Comparison of ENCODE assay signal across 24 mouse cellular contexts in the genomic region with DNA sequence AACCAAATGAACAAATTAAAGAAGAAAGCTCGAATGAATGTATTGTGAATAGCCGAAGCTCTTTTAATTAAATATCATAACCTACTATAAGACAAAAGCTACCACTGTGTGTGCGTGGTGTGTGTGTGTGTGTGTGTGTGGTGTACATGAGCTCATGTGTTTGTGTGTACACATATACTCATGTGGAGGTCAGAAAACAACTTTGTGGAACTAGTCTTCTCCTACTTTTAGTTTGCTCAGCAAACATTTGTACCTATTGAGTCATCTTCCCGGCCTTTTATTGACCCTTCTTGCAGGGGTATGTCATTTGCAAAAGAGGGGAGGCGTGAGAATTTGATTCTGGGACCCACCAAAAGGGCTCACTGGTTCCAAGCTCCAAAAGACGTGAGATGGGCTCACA. TPM values are rescaled to one million over a fixed set of nuclear protein-coding genes. Genes with fewer than 3 reads are reported as not detected.
A peak's percentile ranks its signal among the peaks of the same experiment; 100 is the strongest.
DNase-seq lines count a peak whose midpoint lies in the region; ATAC-seq and TF ChIP-seq lines count a peak whose summit lies in the region.
"Had no signal": no experiment of that assay in that cellular context is flagged by ENCODE, and none has a peak within 500 bp of the region (broad histone marks: within the 10 kb centered on the region; RNA-seq: fewer than 3 reads in every experiment).

No protein-coding gene starts in this region.

- no peaks in the 10 kb centered on the region for H3K9me3 ChIP-seq in heart, embryonic 10.5 days
- H3K9me3 ChIP-seq in heart, postnatal 0 days (replicated peaks; ENCODE audit: control insufficient read depth, low read length), result no peaks in the 10 kb centered on the region
- H3K9me3 ChIP-seq in liver, embryonic 13.5 days (replicated peaks), result no peaks in the 10 kb centered on the region
- H3K9me3 ChIP-seq: embryonic facial prominence, embryonic 15.5 days; hindbrain, embryonic 13.5 days; midbrain, embryonic 13.5 days had no signal

- no peak overlapping the region for H3K9ac ChIP-seq in heart, postnatal 0 days (replicated peaks; ENCODE audit: low read depth, low read length)
- H3K9ac ChIP-seq in liver, embryonic 13.5 days, result peak overlapping the region; percentile 11; the same call in 1 of the 2 replicates
- H3K9ac ChIP-seq: embryonic facial prominence, embryonic 15.5 days; hindbrain, embryonic 13.5 days; liver, embryonic 14.5 days; midbrain, embryonic 13.5 days had no signal

- WGBS in heart, embryonic 10.5 days, result 79% methylated on average over 6 of the region's 6 CpGs
- WGBS in heart, postnatal 0 days, result 79% methylated on average over 6 of the region's 6 CpGs
- WGBS in liver, embryonic 13.5 days (ENCODE audit: insufficient replicate concordance), result 61% methylated on average over 6 of the region's 6 CpGs

- intact Hi-C loops in heart, postnatal 25 days (cut with DNase I), result no loop called here

- ATAC-seq in heart, postnatal 0 days (ENCODE audit: insufficient read depth, low read depth), result no peak
- ATAC-seq in liver, embryonic 13.5 days (ENCODE audit: low read depth), result 0 out of 2 replicates have a peak, but pooled peaks have one; percentile 8
- ATAC-seq: forebrain, embryonic 16.5 days; midbrain, embryonic 13.5 days had no signal

- TF ChIP-seq EP300 in heart, postnatal 0 days (IDR thresholded peaks at IDR 0.05; ENCODE audit: low read depth), result no peak

- H3K27ac ChIP-seq in heart, embryonic 10.5 days, result peak overlapping the region; percentile 75
- peak overlapping the region; percentile 60 for H3K27ac ChIP-seq in heart, postnatal 0 days (ENCODE audit: low read depth)
- H3K27ac ChIP-seq in liver, embryonic 13.5 days, result peak overlapping the region; percentile 51; the same call in 1 of the 2 replicates
- H3K27ac ChIP-seq: embryonic facial prominence, embryonic 15.5 days; hindbrain, embryonic 13.5 days; liver, embryonic 14.5 days; midbrain, embryonic 13.5 days had no signal

- no peak for TF ChIP-seq CTCF in heart, postnatal 0 days (IDR thresholded peaks at IDR 0.05; ENCODE audit: low read depth)

- no peak for DNase-seq in heart, embryonic 10.5 days (ENCODE audit: low spot score)
- DNase-seq in heart, adult 8-10 months (ENCODE audit: low spot score), result no peak
- DNase-seq in heart, postnatal 0 days (ENCODE audit: low spot score), result no peak
- DNase-seq in heart, postnatal 25 days (ENCODE audit: low spot score), result no peak
- DNase-seq in liver, embryonic 13.5 days, result no peak
- no peak for DNase-seq in c-Kit-positive CD71-positive TER-119-positive erythroid progenitor cells, embryonic 14.5 days (ENCODE audit: low spot score)
- DNase-seq in kidney, postnatal 10 days, result no peak
- DNase-seq: kidney, adult 2 months; lung, postnatal 14 days; right cerebral cortex, postnatal 14 days; thymus, adult 18-20 months had no signal

- no peaks in the 10 kb centered on the region for H3K36me3 ChIP-seq in heart, embryonic 10.5 days
- H3K36me3 ChIP-seq in heart, postnatal 0 days (replicated peaks; ENCODE audit: control insufficient read depth, insufficient read depth, low read length), result 0 out of 2 replicates have a peak, but pooled peaks cover 4% of the 10 kb centered on the region
- no peaks in the 10 kb centered on the region for H3K36me3 ChIP-seq in liver, embryonic 13.5 days
- H3K36me3 ChIP-seq: embryonic facial prominence, embryonic 15.5 days; hindbrain, embryonic 13.5 days; midbrain, embryonic 13.5 days had no signal

- H3K27me3 ChIP-seq in heart, embryonic 10.5 days (ENCODE audit: insufficient read depth, poor library complexity, severe bottlenecking), result no peaks in the 10 kb centered on the region
- H3K27me3 ChIP-seq in heart, postnatal 0 days (ENCODE audit: control insufficient read depth, insufficient read depth, low read length), result no peaks in the 10 kb centered on the region
- H3K27me3 ChIP-seq in liver, embryonic 13.5 days, result no peaks in the 10 kb centered on the region
- H3K27me3 ChIP-seq: embryonic facial prominence, embryonic 15.5 days; hindbrain, embryonic 13.5 days; midbrain, embryonic 13.5 days; Patski had no signal

- H3K4me1 ChIP-seq in heart, embryonic 10.5 days, result peaks cover 42% of the 10 kb centered on the region
- peaks cover 40% of the 10 kb centered on the region for H3K4me1 ChIP-seq in heart, postnatal 0 days (ENCODE audit: control insufficient read depth, insufficient read depth)
- H3K4me1 ChIP-seq in liver, embryonic 13.5 days (replicated peaks), result peaks cover 69% of the 10 kb centered on the region

- H3K4me2 ChIP-seq in heart, postnatal 0 days (ENCODE audit: low read depth, low read length), result peak overlapping the region; percentile 29; the same call in 1 of the 2 replicates
- H3K4me2 ChIP-seq in liver, embryonic 13.5 days, result peak overlapping the region; percentile 30
- H3K4me2 ChIP-seq: embryonic facial prominence, embryonic 15.5 days; hindbrain, embryonic 13.5 days; midbrain, embryonic 13.5 days had no signal

- 0 out of 2 replicates have a peak overlapping the region, but pooled peaks have one; percentile 15 for H3K4me3 ChIP-seq in heart, embryonic 10.5 days
- no peak overlapping the region for H3K4me3 ChIP-seq in heart, postnatal 0 days (ENCODE audit: low read depth, low read length)
- no peak overlapping the region for H3K4me3 ChIP-seq in liver, embryonic 13.5 days (replicated peaks)
- H3K4me3 ChIP-seq: embryonic facial prominence, embryonic 15.5 days; hindbrain, embryonic 13.5 days; midbrain, embryonic 13.5 days had no signal

RNA-seq across cellular contexts. Expression of a gene that starts 11.6 kb away (rescaled TPM):
- 4.1 and 5.9 TPM in 2 replicates for polyA plus RNA-seq in heart, embryonic 10.5 days (2016; fragmentation: Nextera tagmentation; extraction: Ambion mirVana)
- 100 to 1,000 TPM in 1 of 4 experiments, 10 to 100 TPM in 3; 78.8 to 106 (median 88.9) TPM for total RNA-seq in heart, adult 8-10 months (2022)
- 65.1 and 71.3 TPM in 2 replicates for total RNA-seq in heart, postnatal 0 days (2014; rRNA removed; ENCODE audit: low replicate concordance)
- polyA plus RNA-seq in heart, postnatal 0 days (2015; fragmentation: Nextera tagmentation; extraction: Ambion mirVana), result 11.0 and 12.1 TPM in 2 replicates
- 10 to 100 TPM; 85.6 TPM for total RNA-seq in heart, postnatal 25 days (2021)
- polyA plus RNA-seq in liver, embryonic 13.5 days (2015; fragmentation: Nextera tagmentation; extraction: Ambion mirVana), result 4.6 and 5.1 TPM in 2 replicates

RNA-seq across cellular contexts. Expression of a gene that starts 39.0 kb away (rescaled TPM):
- 0.27 and 0.34 TPM in 2 replicates for polyA plus RNA-seq in heart, embryonic 10.5 days (2016; fragmentation: Nextera tagmentation; extraction: Ambion mirVana)
- not detected for total RNA-seq in heart, adult 8-10 months (2022)
- not detected in 2 replicates for total RNA-seq in heart, postnatal 0 days (2014; rRNA removed; ENCODE audit: low replicate concordance)
- 0.14 TPM in 1 of 2 replicates, not detected in the other for polyA plus RNA-seq in heart, postnatal 0 days (2015; fragmentation: Nextera tagmentation; extraction: Ambion mirVana)
- not detected for total RNA-seq in heart, postnatal 25 days (2021)
- polyA plus RNA-seq in liver, embryonic 13.5 days (2015; fragmentation: Nextera tagmentation; extraction: Ambion mirVana), result 0.08 and 0.09 TPM in 2 replicates
- total RNA-seq: adrenal gland, postnatal 10 days; gastrocnemius, postnatal 4 days; layer of hippocampus, adult 8-10 months; left cerebral cortex, adult 18-20 months; left cerebral cortex, postnatal 4 days; megakaryocyte, adult 5-6 weeks had no signal
- polyA plus RNA-seq: kidney, adult 2 months; liver, embryonic 14.5 days; spleen, adult 2 months had no signal
